Mouse (Mus musculus) limb, embryonic 15.5 days (tissue): ENCODE data around the gene Zfp747. TPM values are rescaled to one million over a fixed set of nuclear protein-coding genes. Genes with fewer than 3 reads are reported as not detected.
"Not testable (repeated sequence)": the region's sequence is repeated elsewhere in the genome, so short reads cannot be mapped to it uniquely, and the experiment has no call there.

Source experiments
- ATAC-seq: fragments of 200-750 bp; cut with Nextera tagmentation; 2 replicates; pipeline ENCODE4 v1.8.0; 2017; ENCODE audit warnings: low read depth, moderate TSS enrichment; ENCODE audit not compliant: insufficient number of reproducible peaks, low FRiP score, low TSS enrichment
- H3K27ac ChIP-seq: fragments of 300-500 bp; sonication (generic); 2 replicates; pipeline ENCODE4 v1.5.1; 2015; ENCODE audit warnings: moderate library complexity, mild to moderate bottlenecking, inconsistent platforms
- H3K27me3 ChIP-seq: fragments of 300-500 bp; sonication (generic); 2 replicates; pipeline ENCODE4 v1.6.1; 2015; ENCODE audit warnings: inconsistent platforms
- H3K36me3 ChIP-seq: fragments of 300-500 bp; sonication (generic); 2 replicates; pipeline ENCODE4 v1.6.1; 2015; ENCODE audit warnings: inconsistent platforms
- H3K4me1 ChIP-seq: fragments of 300-500 bp; sonication (generic); 2 replicates; pipeline ENCODE4 v1.6.1; 2015; ENCODE audit warnings: inconsistent platforms
- H3K4me2 ChIP-seq: fragments of 300-500 bp; sonication (generic); 2 replicates; pipeline ENCODE4 v1.6.1; 2015; ENCODE audit warnings: mild to moderate bottlenecking, inconsistent platforms
- H3K4me3 ChIP-seq: fragments of 300-500 bp; sonication (generic); 2 replicates; pipeline ENCODE4 v1.5.1; 2015; ENCODE audit warnings: mild to moderate bottlenecking, inconsistent platforms
- H3K9ac ChIP-seq: fragments of 300-500 bp; sonication (generic); 2 replicates; pipeline ENCODE4 v1.6.1; 2015; ENCODE audit warnings: inconsistent platforms
- H3K9me3 ChIP-seq: fragments of 300-500 bp; sonication (generic); 2 replicates; pipeline ENCODE4 v1.6.1; 2016; ENCODE audit warnings: inconsistent platforms
- whole genome bisulfite sequencing: fragments of 180-500 bp; shearing (Covaris S2); methylation state at CpG from one replicate; pipeline ENCODE4 v1.1.7; 2015; 5-methylcytosine and 5-hydroxymethylcytosine counted together
- polyA plus RNA-seq: library from polyadenylated mRNA; unstranded; fragments of >200 nt; fragmentation: Nextera tagmentation; extraction: Ambion mirVana; gene quantifications from 2 replicates; pipeline ENCODE4 v1.2.1, GENCODE M21; 2015

Gene Zfp747
- polyA plus RNA-seq, 1 experiment from 2014 or later = 10.1 TPM

GRCm38 (mm10) chr7:127393157-127393943, 17.5 kb upstream of the Zfp747 start, which contains the start of gene E430018J23Rik:
E430018J23Rik (minus strand) TSS chr7:127393629.
- H3K9me3 ChIP-seq = no peaks in the 10 kb centered on the region
- H3K4me3 ChIP-seq = peak within 1 kb of the TSS; percentile 68
- WGBS = under 1% methylated on average over 45 of the region's 45 CpGs
- peak within 1 kb of the TSS; percentile 90 for H3K27ac ChIP-seq
- peaks cover 11% of the 10 kb centered on the region for H3K36me3 ChIP-seq
- H3K4me2 ChIP-seq = peak within 1 kb of the TSS; percentile 81
- peak; percentile 89 for ATAC-seq
- H3K9ac ChIP-seq = peak within 1 kb of the TSS; percentile 76
- H3K4me1 ChIP-seq = peaks cover 7% of the 10 kb centered on the region
- no peaks in the 10 kb centered on the region for H3K27me3 ChIP-seq

- H3K4me2 ChIP-seq = peak overlapping the region; percentile 81
- 84% methylated on average over 8 of the region's 8 CpGs for WGBS
- no peak for ATAC-seq
- peaks cover 7% of the 10 kb centered on the region for H3K4me1 ChIP-seq
- peaks cover 11% of the 10 kb centered on the region for H3K36me3 ChIP-seq
- no peaks in the 10 kb centered on the region for H3K9me3 ChIP-seq
- 0 out of 2 replicates have a peak overlapping the region, but pooled peaks have one; percentile 90 for H3K27ac ChIP-seq
- peak overlapping the region; percentile 68 for H3K4me3 ChIP-seq
- H3K9ac ChIP-seq = peak overlapping the region; percentile 17; the same call in 1 of the 2 replicates
- H3K27me3 ChIP-seq = no peaks in the 10 kb centered on the region
These were observed 16.5 kb upstream of the Zfp747 start for GRCm38 (mm10) chr7:127392251-127392824.

GRCm38 (mm10) chr7:127391538-127391937, 15.7 kb upstream of the Zfp747 start:
- Histone ChIP-seq H3K36me3 (peaks cover 11% of the 10 kb centered on the region), H3K27ac (no peak overlapping the region), H3K27me3 (no peaks in the 10 kb centered on the region), H3K4me1 (peaks cover 7% of the 10 kb centered on the region), H3K4me2 (no peak overlapping the region), H3K9ac (no peak overlapping the region), H3K4me3 (no peak overlapping the region), H3K9me3 (no peaks in the 10 kb centered on the region)
- WGBS = 94% methylated on average over 16 of the region's 16 CpGs
- ATAC-seq = no peak

GRCm38 (mm10) chr7:127390306-127390705, 14.5 kb upstream of the Zfp747 start:
- 82% methylated on average over 7 of the region's 7 CpGs for WGBS
- no peak overlapping the region for H3K4me3 ChIP-seq
- H3K4me2 ChIP-seq = no peak overlapping the region
- peaks cover 15% of the 10 kb centered on the region for H3K36me3 ChIP-seq
- H3K9ac ChIP-seq = no peak overlapping the region
- H3K9me3 ChIP-seq = no peaks in the 10 kb centered on the region
- no peak overlapping the region for H3K27ac ChIP-seq
- peaks cover 7% of the 10 kb centered on the region for H3K4me1 ChIP-seq
- H3K27me3 ChIP-seq = no peaks in the 10 kb centered on the region
- ATAC-seq = no peak

GRCm38 (mm10) chr7:127388201-127388600, 12.4 kb upstream of the Zfp747 start:
- H3K4me3 ChIP-seq, H3K27ac ChIP-seq, H3K4me1 ChIP-seq, H3K9ac ChIP-seq, H3K9me3 ChIP-seq, H3K4me2 ChIP-seq, H3K27me3 ChIP-seq, ATAC-seq: not testable (repeated sequence)
- H3K36me3 ChIP-seq = peaks cover 25% of the 10 kb centered on the region

GRCm38 (mm10) chr7:127386641-127387392, 11.0 kb upstream of the Zfp747 start, which contains the start of gene 9130019O22Rik:
9130019O22Rik (minus strand) TSS chr7:127387166.
- Histone ChIP-seq H3K9ac (peak within 1 kb of the TSS; percentile 47), H3K4me3 (peak within 1 kb of the TSS; percentile 55), H3K36me3 (peaks cover 21% of the 10 kb centered on the region), H3K4me2 (peak within 1 kb of the TSS; percentile 67), H3K9me3 (peaks cover 7% of the 10 kb centered on the region; the same call in 1 of the 2 replicates), H3K27ac (0 out of 2 replicates have a peak within 1 kb of the TSS, but pooled peaks have one; percentile 27), H3K27me3 (no peaks in the 10 kb centered on the region), H3K4me1 (no peaks in the 10 kb centered on the region)
- 15% methylated on average over 38 of the region's 38 CpGs for WGBS
- peak; percentile 87 for ATAC-seq

- H3K4me3 ChIP-seq, H3K27ac ChIP-seq, H3K4me1 ChIP-seq, H3K9ac ChIP-seq, H3K9me3 ChIP-seq, H3K27me3 ChIP-seq, H3K4me2 ChIP-seq, ATAC-seq: not testable (repeated sequence)
- 97% methylated on average over 4 of the region's 4 CpGs for WGBS
- H3K36me3 ChIP-seq = peaks cover 14% of the 10 kb centered on the region
These were observed 9.7 kb upstream of the Zfp747 start for GRCm38 (mm10) chr7:127385560-127385959.

GRCm38 (mm10) chr7:127378310-127378921, 2.6 kb upstream of the Zfp747 start:
- Histone ChIP-seq H3K27ac (no peak overlapping the region), H3K36me3 (peaks cover 9% of the 10 kb centered on the region), H3K27me3 (no peaks in the 10 kb centered on the region), H3K4me3 (no peak overlapping the region), H3K4me1 (0 out of 2 replicates have a peak, but pooled peaks cover 2% of the 10 kb centered on the region), H3K9me3 (no peaks in the 10 kb centered on the region), H3K9ac (no peak overlapping the region), H3K4me2 (no peak overlapping the region)
- ATAC-seq = no peak
- 71% methylated on average over 6 of the region's 6 CpGs for WGBS

GRCm38 (mm10) chr7:127371870-127372269, 4.0 kb downstream of the Zfp747 start:
- peaks cover 11% of the 10 kb centered on the region for H3K36me3 ChIP-seq
- H3K27ac ChIP-seq, H3K4me3 ChIP-seq, H3K27me3 ChIP-seq, H3K9ac ChIP-seq, H3K4me2 ChIP-seq, H3K4me1 ChIP-seq, H3K9me3 ChIP-seq, ATAC-seq: not testable (repeated sequence)
- 78% methylated on average over 3 of the region's 3 CpGs for WGBS

GRCm38 (mm10) chr7:127371213-127371612, 4.6 kb downstream of the Zfp747 start:
- ATAC-seq = no peak
- Histone ChIP-seq H3K27ac (no peak overlapping the region), H3K4me1 (0 out of 2 replicates have a peak, but pooled peaks cover 2% of the 10 kb centered on the region), H3K27me3 (no peaks in the 10 kb centered on the region), H3K9ac (no peak overlapping the region), H3K4me2 (no peak overlapping the region), H3K4me3 (no peak overlapping the region), H3K9me3 (no peaks in the 10 kb centered on the region), H3K36me3 (peaks cover 11% of the 10 kb centered on the region)
- 86% methylated on average over 2 of the region's 2 CpGs for WGBS

- no peak overlapping the region for H3K27ac ChIP-seq
- H3K4me3 ChIP-seq = no peak overlapping the region
- peaks cover 17% of the 10 kb centered on the region; the same call in 1 of the 2 replicates for H3K27me3 ChIP-seq
- no peak overlapping the region for H3K9ac ChIP-seq
- peaks cover 7% of the 10 kb centered on the region for H3K4me1 ChIP-seq
- H3K36me3 ChIP-seq = no peaks in the 10 kb centered on the region
- no peaks in the 10 kb centered on the region for H3K9me3 ChIP-seq
- ATAC-seq = no peak
- 53% methylated on average over 3 of the region's 3 CpGs for WGBS
- H3K4me2 ChIP-seq = no peak overlapping the region
These were observed 9.6 kb downstream of the Zfp747 start for GRCm38 (mm10) chr7:127366249-127366648.
